Mouse (Mus musculus) cerebellum, adult 2 months (tissue): Measurements from ENCODE around the gene Coq10a.

Source experiments
- CTCF ChIP-seq: fragments of 200-500 bp; IDR thresholded peaks from 2 replicates; pipeline ENCODE4 v1.5.1; 2011; ENCODE audit warnings: low read depth, mild to moderate bottlenecking, control low read depth, low read length, moderate library complexity, borderline replicate concordance; ENCODE audit not compliant: insufficient read depth
- POLR2A ChIP-seq: fragments of 200-500 bp; IDR thresholded peaks from 2 replicates; pipeline ENCODE4 v1.6.1; 2011; ENCODE audit warnings: low read length, control low read depth, borderline replicate concordance; ENCODE audit not compliant: insufficient read depth

GRCm38 (mm10) chr10:128396716-128397264 lies 28.0 kb upstream of the Coq10a start:
- no peak for TF ChIP-seq POLR2A
- no peak for TF ChIP-seq CTCF
